Mouse (Mus musculus): ENCODE data around the gene Btn2a2.

Btn2a2 gene

DNA sequence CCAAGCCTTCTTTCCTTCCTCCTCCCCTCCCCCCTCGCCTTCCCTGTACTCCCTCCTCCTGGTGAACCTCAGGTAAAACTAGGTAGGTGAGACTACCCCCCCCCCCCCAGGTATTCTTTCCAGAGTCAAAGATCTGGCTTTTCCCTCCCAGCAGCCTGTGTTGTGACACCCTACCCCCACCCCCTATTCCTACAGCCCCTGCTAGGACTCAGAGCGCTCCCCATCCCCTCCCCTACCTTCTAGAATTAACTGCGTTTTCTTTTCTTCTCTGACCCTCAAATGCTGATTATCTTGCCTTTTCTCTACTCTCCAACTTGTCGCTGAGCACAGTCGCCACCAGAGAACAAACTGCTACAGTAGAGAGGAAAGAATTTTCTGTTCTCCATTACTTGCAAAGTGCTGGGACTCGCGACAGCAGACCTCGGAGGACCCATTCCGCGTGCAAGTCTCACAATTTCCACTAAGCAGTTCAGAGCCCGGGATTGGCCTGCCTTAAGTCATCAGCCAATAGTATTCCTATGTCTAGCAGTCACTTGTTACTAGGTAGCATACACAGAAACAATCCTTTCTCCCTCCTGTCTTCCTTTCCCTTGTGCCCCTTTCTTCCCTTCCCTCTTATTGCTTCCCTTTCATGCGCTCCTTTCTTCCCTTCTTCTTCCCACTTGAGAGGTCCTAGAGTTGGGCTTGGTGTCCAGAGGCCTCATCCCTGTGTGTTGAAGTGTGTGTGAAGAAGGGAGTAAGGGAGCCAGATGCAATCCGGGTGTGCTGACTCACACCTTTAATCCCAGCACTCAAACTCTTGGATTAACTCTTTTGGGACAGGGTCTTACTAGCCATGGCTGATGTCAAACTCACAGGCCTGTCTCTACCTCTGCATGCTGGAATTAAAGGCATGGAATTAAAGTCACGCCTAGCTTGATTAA, at the start of gene Btn2a2:
Gene Btn2a2, minus strand, starts transcription at position 458 of the 923 bp plus-strand sequence.
- in situ Hi-C loops (cut with MboI, MseI) = no loop called here

- in situ Hi-C loops (cut with MboI, MseI) = loop anchor here (5.0 to 10.0 kb wide), 4 partner anchors 39 to 1823 kb away; partner anchors contain the start of genes Hist1h2ai (in 2 of the 2), Hist1h2bl (in 2 of the 2), Hist1h3h (in 2 of the 2) and Hist1h2ah (in 1 of the 2)
Measured at GRCm38 (mm10) chr13:23538249-23538648, 49.6 kb upstream of the Btn2a2 start.

GRCm38 (mm10) chr13:23537006-23537710, 48.5 kb upstream of the Btn2a2 start:
- in situ Hi-C loops (cut with MboI, MseI) = loop anchor here (5.0 to 10.0 kb wide), 4 partner anchors 40 to 1822 kb away; partner anchors contain the start of genes Hist1h2ai (in 2 of the 2), Hist1h2bl (in 2 of the 2), Hist1h3h (in 2 of the 2) and Hist1h2ah (in 1 of the 2)

- in situ Hi-C loops (cut with MboI, MseI) = loop anchor here (5.0 to 10.0 kb wide), 4 partner anchors 41 to 1821 kb away; partner anchors contain the start of genes Hist1h2ai (in 2 of the 2), Hist1h2bl (in 2 of the 2), Hist1h3h (in 2 of the 2) and Hist1h2ah (in 1 of the 2)
Measured at GRCm38 (mm10) chr13:23536076-23536822, 47.6 kb upstream of the Btn2a2 start.

DNA sequence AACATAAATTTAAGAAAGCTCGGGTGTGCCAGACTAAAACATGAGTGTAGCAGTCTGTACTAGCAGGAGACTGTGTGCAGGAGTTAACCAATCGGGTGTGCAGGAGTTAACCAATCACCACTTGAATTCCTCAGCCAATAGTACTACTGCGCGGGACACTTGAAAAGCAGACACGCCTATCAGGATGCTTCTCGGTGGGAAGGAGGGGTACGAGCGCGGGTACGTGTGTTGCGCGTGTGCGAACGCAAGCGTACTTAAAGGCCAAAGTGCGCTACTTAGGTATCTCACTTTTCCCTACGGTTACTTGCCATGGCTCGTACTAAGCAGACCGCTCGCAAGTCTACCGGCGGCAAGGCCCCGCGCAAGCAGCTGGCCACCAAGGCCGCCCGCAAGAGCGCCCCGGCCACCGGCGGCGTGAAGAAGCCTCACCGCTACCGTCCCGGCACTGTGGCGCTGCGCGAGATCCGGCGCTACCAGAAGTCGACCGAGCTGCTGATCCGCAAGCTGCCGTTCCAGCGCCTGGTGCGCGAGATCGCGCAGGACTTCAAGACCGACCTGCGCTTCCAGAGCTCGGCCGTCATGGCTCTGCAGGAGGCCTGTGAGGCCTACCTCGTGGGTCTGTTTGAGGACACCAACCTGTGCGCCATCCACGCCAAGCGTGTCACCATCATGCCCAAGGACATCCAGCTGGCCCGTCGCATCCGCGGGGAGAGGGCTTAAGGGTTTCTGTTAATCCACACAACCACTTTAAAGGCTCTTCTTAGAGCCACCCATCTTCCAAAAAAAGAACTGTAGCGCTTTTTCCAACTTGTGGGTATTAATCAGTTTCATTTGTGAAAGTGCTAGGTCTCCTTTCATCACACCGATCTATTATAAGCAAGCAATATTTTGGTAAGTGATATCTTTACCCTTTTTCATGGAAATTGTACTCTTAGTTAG, 46.7 kb upstream of the Btn2a2 start, which contains the start of gene Hist1h3g:
Gene Hist1h3g, plus strand, starts transcription at position 286 of the 939 bp plus-strand sequence.
- in situ Hi-C loops (cut with MboI, MseI) = loop anchor here (5.0 to 10.0 kb wide), 4 partner anchors 42 to 1821 kb away; partner anchors contain the start of genes Hist1h2ai (in 2 of the 2), Hist1h2bl (in 2 of the 2), Hist1h3h (in 2 of the 2) and Hist1h2ah (in 1 of the 2)

- in situ Hi-C loops (cut with MboI, MseI) = loop anchor here (5.0 to 10.0 kb wide), 6 partner anchors 43 to 1820 kb away; partner anchors contain the start of genes Hist1h2ai (in 2 of the 2), Hist1h2bl (in 2 of the 2), Hist1h3h (in 2 of the 2) and Hist1h2ah (in 1 of the 2)
Measured at GRCm38 (mm10) chr13:23534368-23535131, 45.9 kb upstream of the Btn2a2 start.

GRCm38 (mm10) chr13:23533560-23534367, 45.1 kb upstream of the Btn2a2 start, which contains the start of gene Hist1h2af:
Hist1h2af (plus strand) TSS chr13:23533906.
- in situ Hi-C loops (cut with MboI, MseI) = loop anchor here in 1 of 2 experiments (5.0 to 10.0 kb wide), 3 partner anchors 49 to 1819 kb away; partner anchors contain the start of genes Hist1h2ai, Hist1h2an, Hist1h2bl and Hist1h2bp

DNA sequence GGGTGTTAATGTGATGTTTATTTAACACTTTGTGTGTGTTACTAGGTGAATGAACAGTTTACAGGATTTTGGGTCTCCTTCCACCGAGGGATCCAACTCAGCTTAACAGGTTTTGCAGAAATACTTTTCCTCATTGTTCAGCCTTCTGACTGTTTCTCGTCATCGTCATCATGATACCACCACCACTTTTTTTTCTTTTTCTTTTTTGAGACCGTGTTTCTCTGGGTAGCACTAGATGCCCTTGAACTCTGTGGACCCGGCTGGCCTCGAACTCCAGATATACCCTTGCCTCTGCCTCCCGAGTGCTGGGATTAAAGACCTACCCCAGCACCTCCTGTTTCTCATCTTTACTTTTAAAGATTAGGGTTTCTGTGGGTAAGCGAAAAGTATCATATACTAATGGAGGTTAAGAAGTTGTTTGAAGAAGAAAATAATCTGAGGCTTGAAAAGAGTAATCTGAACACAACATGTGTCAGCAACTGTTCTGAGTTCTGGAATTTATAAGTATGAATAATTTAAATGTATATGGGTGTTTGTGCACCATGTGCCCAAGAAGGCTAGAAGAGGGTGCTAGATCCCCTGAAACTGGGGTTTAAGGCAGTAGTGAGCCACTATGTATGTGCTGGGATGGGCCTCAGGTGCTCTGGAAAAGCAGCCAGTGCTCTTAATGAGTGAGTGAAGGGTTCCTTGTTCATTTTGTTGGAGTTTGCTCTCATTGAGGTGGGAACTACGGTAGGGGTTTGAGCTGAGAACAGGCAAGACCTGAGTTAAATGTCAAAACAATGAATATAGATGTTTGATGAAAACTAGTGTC, 43.8 kb upstream of the Btn2a2 start:
- in situ Hi-C loops (cut with MboI, MseI) = loop anchor here in 1 of 2 experiments (5.0 to 10.0 kb wide), 3 partner anchors 50 to 1818 kb away; partner anchors contain the start of genes Hist1h2ai, Hist1h2an, Hist1h2bl and Hist1h2bp

- in situ Hi-C loops (cut with MboI, MseI) = loop anchor here in 1 of 2 experiments (5.0 to 10.0 kb wide), 3 partner anchors 51 to 1816 kb away; partner anchors contain the start of genes Hist1h2ai, Hist1h2an, Hist1h2bl and Hist1h2bp
Measured at GRCm38 (mm10) chr13:23530901-23531875, 42.5 kb upstream of the Btn2a2 start, which contains the start of gene Hist1h4h. Hist1h4h (plus strand) TSS chr13:23531050.

DNA sequence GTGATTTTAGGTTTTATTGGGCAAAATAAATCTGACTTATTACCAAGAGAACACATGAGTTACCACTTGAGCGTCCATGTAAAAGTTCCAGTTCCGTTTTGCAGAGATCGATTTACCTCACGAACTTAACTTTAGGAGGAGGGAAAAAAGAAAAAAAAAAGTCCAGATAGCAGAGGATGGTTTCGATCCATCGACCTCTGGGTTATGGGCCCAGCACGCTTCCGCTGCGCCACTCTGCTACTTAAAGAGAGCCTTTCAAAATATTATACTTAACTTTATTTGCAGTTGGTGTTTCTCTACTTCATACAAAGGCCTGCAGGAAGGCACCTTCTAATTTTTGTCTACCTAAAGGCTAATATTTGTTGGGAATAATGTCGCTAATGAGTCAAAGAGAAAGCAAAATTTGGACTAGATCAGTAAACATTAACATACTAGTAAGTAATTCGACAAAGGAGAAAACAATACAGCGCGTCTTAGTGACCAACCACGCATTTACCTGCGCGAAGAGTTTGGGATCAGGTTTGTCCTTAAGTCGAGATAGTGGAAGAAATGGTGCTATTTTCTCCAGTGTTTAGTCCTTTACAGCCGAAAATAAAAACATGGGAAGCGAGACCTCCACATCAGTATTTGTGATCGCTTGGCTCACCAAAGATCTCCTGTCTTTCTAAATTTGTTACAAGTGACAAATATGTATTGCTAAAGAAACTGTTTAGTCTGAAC, 41.7 kb upstream of the Btn2a2 start:
- in situ Hi-C loops (cut with MboI, MseI) = loop anchor here in 1 of 2 experiments (5.0 to 10.0 kb wide), 3 partner anchors 52 to 1816 kb away; partner anchors contain the start of genes Hist1h2ai, Hist1h2an, Hist1h2bl and Hist1h2bp

GRCm38 (mm10) chr13:23529480-23530165, 41.0 kb upstream of the Btn2a2 start:
- in situ Hi-C loops (cut with MboI, MseI) = loop anchor here in 1 of 2 experiments (5.0 to 10.0 kb wide), 3 partner anchors 53 to 1815 kb away; partner anchors contain the start of genes Hist1h2ai, Hist1h2an, Hist1h2bl and Hist1h2bp

DNA sequence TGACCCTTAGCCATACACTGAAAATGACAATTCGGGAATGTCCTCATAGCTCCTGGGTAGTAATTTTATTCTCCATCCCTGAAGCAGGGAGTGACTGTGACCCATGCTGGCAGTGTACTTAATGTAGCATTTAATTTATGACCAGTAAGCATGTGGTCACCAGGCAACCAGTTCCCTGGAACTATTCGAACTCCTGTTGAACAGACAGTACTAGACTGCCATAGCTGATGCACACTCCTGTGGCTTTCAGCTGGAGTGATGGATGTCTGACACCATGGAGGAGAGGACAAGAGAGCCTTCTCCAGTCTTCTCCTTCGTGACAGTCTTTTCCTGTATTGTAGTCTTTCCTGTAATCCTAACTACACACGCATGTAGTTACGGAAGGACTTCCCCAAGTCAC, 40.3 kb upstream of the Btn2a2 start:
- in situ Hi-C loops (cut with MboI, MseI) = no loop called here

DNA sequence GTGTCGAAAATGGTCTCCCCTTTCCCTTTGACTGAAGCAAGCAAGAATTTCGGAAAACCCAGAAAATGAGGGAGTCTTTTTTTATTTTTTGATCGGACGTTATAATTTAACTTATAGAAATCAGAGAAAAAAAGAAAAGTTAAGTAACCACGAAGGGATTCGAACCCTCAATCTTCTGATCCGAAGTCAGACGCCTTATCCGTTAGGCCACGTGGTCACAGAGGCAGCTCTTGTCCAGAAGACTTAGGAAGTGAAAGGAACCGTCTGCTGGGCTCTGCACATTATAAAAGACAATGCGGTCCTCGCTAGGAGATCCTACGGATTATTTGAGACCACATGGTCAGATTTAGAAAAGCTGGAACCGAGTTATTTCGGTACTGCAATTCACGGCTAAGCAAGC, 37.7 kb upstream of the Btn2a2 start:
- in situ Hi-C loops (cut with MboI, MseI) = no loop called here

DNA sequence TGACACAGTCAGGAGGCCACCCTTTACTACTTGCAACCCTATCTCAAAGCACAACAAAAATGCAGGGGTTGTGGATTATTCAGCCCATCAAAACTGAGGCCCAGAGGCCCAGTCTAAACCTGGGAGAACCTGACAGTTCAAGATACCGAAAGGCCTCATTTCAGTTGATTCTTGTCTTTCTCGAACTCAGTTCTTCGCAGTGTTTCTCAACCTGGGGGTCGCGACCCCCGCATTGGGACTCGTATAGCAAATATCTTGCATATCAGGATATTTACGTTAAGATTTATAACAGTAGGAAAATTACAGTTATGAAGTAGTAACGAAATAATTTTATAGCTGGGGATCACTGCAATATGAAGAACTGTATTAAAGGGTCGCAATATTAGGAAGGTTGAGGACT, 37.2 kb upstream of the Btn2a2 start:
- in situ Hi-C loops (cut with MboI, MseI) = no loop called here
